Mouse (Mus musculus): ENCODE results near the gene Nt5e.

Gene Nt5e

GRCm38 (mm10) chr9:88346857-88347256 lies 19.9 kb downstream of the Nt5e start:
- no peak for DNase-seq

GRCm38 (mm10) chr9:88348623-88349022 lies 21.6 kb downstream of the Nt5e start:
- no peak for DNase-seq

- no peak for DNase-seq
These were observed 23.3 kb downstream of the Nt5e start for GRCm38 (mm10) chr9:88350317-88350716.

- DNase-seq: no peak
These were observed 24.2 kb downstream of the Nt5e start for GRCm38 (mm10) chr9:88351163-88351562.

- DNase-seq: no peak
These were observed 25.7 kb downstream of the Nt5e start for GRCm38 (mm10) chr9:88352741-88353140.

- DNase-seq: no peak
These were observed 26.5 kb downstream of the Nt5e start for GRCm38 (mm10) chr9:88353459-88353858.

GRCm38 (mm10) chr9:88357173-88357572 lies 30.2 kb downstream of the Nt5e start:
- DNase-seq: no peak

- no peak for DNase-seq
These were observed 32.1 kb downstream of the Nt5e start for GRCm38 (mm10) chr9:88359140-88359539.

GRCm38 (mm10) chr9:88361211-88361909 lies 34.4 kb downstream of the Nt5e start:
- DNase-seq: no peak

GRCm38 (mm10) chr9:88362055-88362850 lies 35.3 kb downstream of the Nt5e start:
- no peak for DNase-seq

- no peak for DNase-seq
These were observed 36.1 kb downstream of the Nt5e start for GRCm38 (mm10) chr9:88363102-88363501.

GRCm38 (mm10) chr9:88366308-88366707 lies 39.3 kb downstream of the Nt5e start:
- DNase-seq: peak in 1 of 2 experiments; percentile 17

- DNase-seq: no peak
These were observed 39.8 kb downstream of the Nt5e start for GRCm38 (mm10) chr9:88366819-88367218.

- no peak for DNase-seq
These were observed 40.3 kb downstream of the Nt5e start for GRCm38 (mm10) chr9:88367322-88367721.

- no peak for DNase-seq
These were observed 40.8 kb downstream of the Nt5e start for GRCm38 (mm10) chr9:88367751-88368150.

GRCm38 (mm10) chr9:88368476-88368875 lies 41.5 kb downstream of the Nt5e start:
- DNase-seq: no peak

- DNase-seq: no peak
These were observed 42.7 kb downstream of the Nt5e start for GRCm38 (mm10) chr9:88369666-88370065.

GRCm38 (mm10) chr9:88371201-88371600 lies 44.2 kb downstream of the Nt5e start:
- no peak for DNase-seq

GRCm38 (mm10) chr9:88373001-88373400 lies 46.0 kb downstream of the Nt5e start:
- no peak for DNase-seq

GRCm38 (mm10) chr9:88377483-88377882 lies 50.5 kb downstream of the Nt5e start:
- DNase-seq: no peak

- no peak for DNase-seq
These were observed 52.1 kb downstream of the Nt5e start for GRCm38 (mm10) chr9:88379057-88379456.

GRCm38 (mm10) chr9:88380076-88380475 lies 53.1 kb downstream of the Nt5e start:
- no peak for DNase-seq

- no peak for DNase-seq
These were observed 53.5 kb downstream of the Nt5e start for GRCm38 (mm10) chr9:88380542-88380941.

- DNase-seq: no peak
These were observed 61.8 kb downstream of the Nt5e start for GRCm38 (mm10) chr9:88388826-88389225.
